Mouse (Mus musculus): ENCODE measurements around the gene Gnat1.

Gnat1 gene

GRCm38 (mm10) chr9:107674609-107675429, 4.7 kb downstream of the Gnat1 start:
- Histone ChIP-seq H3K27me3 (ENCODE audit: insufficient read depth, low read length) (peaks cover 63% of the 10 kb centered on the region), H3K4me1 (replicated peaks; ENCODE audit: low read depth, low read length) (peaks cover 41% of the 10 kb centered on the region), H3K4me3 (replicated peaks; ENCODE audit: low read length) (peak overlapping the region; percentile 73), H3K9me3 (ENCODE audit: low read length) (no peaks in the 10 kb centered on the region), H3K36me3 (ENCODE audit: insufficient read depth, low read length) (no peaks in the 10 kb centered on the region)
- no peak for TF ChIP-seq POU5F1 (IDR thresholded peaks at IDR 0.05; ENCODE audit: borderline replicate concordance, low read length)
- TF ChIP-seq CTCF (conservative IDR thresholded peaks at IDR 0.05; ENCODE audit: low read length) = no peak
- no peak for TF ChIP-seq NANOG (IDR thresholded peaks at IDR 0.05; ENCODE audit: borderline replicate concordance, low read length)

GRCm38 (mm10) chr9:107670259-107670658, 9.3 kb downstream of the Gnat1 start:
- no peaks in the 10 kb centered on the region for H3K36me3 ChIP-seq (ENCODE audit: insufficient read depth, low read length)
- TF ChIP-seq NANOG (IDR thresholded peaks at IDR 0.05; ENCODE audit: borderline replicate concordance, low read length) = no peak
- no peak for TF ChIP-seq CTCF (conservative IDR thresholded peaks at IDR 0.05; ENCODE audit: low read length)
- no peak for TF ChIP-seq POU5F1 (IDR thresholded peaks at IDR 0.05; ENCODE audit: borderline replicate concordance, low read length)
- peaks cover 33% of the 10 kb centered on the region for H3K4me1 ChIP-seq (replicated peaks; ENCODE audit: low read depth, low read length)
- H3K4me3 ChIP-seq (replicated peaks; ENCODE audit: low read length) = no peak overlapping the region
- peaks cover 82% of the 10 kb centered on the region for H3K27me3 ChIP-seq (ENCODE audit: insufficient read depth, low read length)
- H3K9me3 ChIP-seq (ENCODE audit: low read length) = no peaks in the 10 kb centered on the region

- TF ChIP-seq POU5F1 (IDR thresholded peaks at IDR 0.05; ENCODE audit: borderline replicate concordance, low read length) = no peak
- TF ChIP-seq CTCF (conservative IDR thresholded peaks at IDR 0.05; ENCODE audit: low read length) = no peak
- TF ChIP-seq NANOG (IDR thresholded peaks at IDR 0.05; ENCODE audit: borderline replicate concordance, low read length) = no peak
- Histone ChIP-seq H3K9me3 (ENCODE audit: low read length) (no peaks in the 10 kb centered on the region), H3K4me3 (replicated peaks; ENCODE audit: low read length) (no peak within 1 kb of the TSS), H3K4me1 (replicated peaks; ENCODE audit: low read depth, low read length) (peaks cover 26% of the 10 kb centered on the region), H3K36me3 (ENCODE audit: insufficient read depth, low read length) (no peaks in the 10 kb centered on the region), H3K27me3 (ENCODE audit: insufficient read depth, low read length) (peaks cover 81% of the 10 kb centered on the region)
Observed at GRCm38 (mm10) chr9:107669480-107669945, 10.0 kb downstream of the Gnat1 start, which contains the start of gene Slc38a3. Slc38a3 (minus strand) TSS chr9:107669530.

GRCm38 (mm10) chr9:107668916-107669315, 10.6 kb downstream of the Gnat1 start:
- TF ChIP-seq NANOG (IDR thresholded peaks at IDR 0.05; ENCODE audit: borderline replicate concordance, low read length) = no peak
- no peaks in the 10 kb centered on the region for H3K36me3 ChIP-seq (ENCODE audit: insufficient read depth, low read length)
- H3K27me3 ChIP-seq (ENCODE audit: insufficient read depth, low read length) = peaks cover 79% of the 10 kb centered on the region

GRCm38 (mm10) chr9:107668011-107668410, 11.5 kb downstream of the Gnat1 start:
- H3K27me3 ChIP-seq (ENCODE audit: insufficient read depth, low read length) = peaks cover 85% of the 10 kb centered on the region
- peak overlapping the region; percentile 79; the same call in 1 of the 2 replicates for H3K4me3 ChIP-seq (replicated peaks; ENCODE audit: low read length)
- TF ChIP-seq NANOG (IDR thresholded peaks at IDR 0.05; ENCODE audit: borderline replicate concordance, low read length) = no peak
- TF ChIP-seq CTCF (conservative IDR thresholded peaks at IDR 0.05; ENCODE audit: low read length) = no peak
- no peak for TF ChIP-seq POU5F1 (IDR thresholded peaks at IDR 0.05; ENCODE audit: borderline replicate concordance, low read length)
- H3K9me3 ChIP-seq (ENCODE audit: low read length) = no peaks in the 10 kb centered on the region
- peaks cover 36% of the 10 kb centered on the region for H3K4me1 ChIP-seq (replicated peaks; ENCODE audit: low read depth, low read length)
- no peaks in the 10 kb centered on the region for H3K36me3 ChIP-seq (ENCODE audit: insufficient read depth, low read length)

More at GRCm38 (mm10) chr9:107668916-107669315, 10.6 kb downstream of the Gnat1 start:
- no peak overlapping the region for H3K4me3 ChIP-seq (replicated peaks; ENCODE audit: low read length)
- H3K4me1 ChIP-seq (replicated peaks; ENCODE audit: low read depth, low read length) = peaks cover 27% of the 10 kb centered on the region
- no peaks in the 10 kb centered on the region for H3K9me3 ChIP-seq (ENCODE audit: low read length)

- Histone ChIP-seq H3K9me3 (ENCODE audit: low read length) (no peaks in the 10 kb centered on the region), H3K36me3 (ENCODE audit: insufficient read depth, low read length) (no peaks in the 10 kb centered on the region), H3K4me3 (replicated peaks; ENCODE audit: low read length) (peak overlapping the region; percentile 79), H3K27me3 (ENCODE audit: insufficient read depth, low read length) (peaks cover 88% of the 10 kb centered on the region), H3K4me1 (replicated peaks; ENCODE audit: low read depth, low read length) (peaks cover 40% of the 10 kb centered on the region)
- no peak for TF ChIP-seq NANOG (IDR thresholded peaks at IDR 0.05; ENCODE audit: borderline replicate concordance, low read length)
- no peak for TF ChIP-seq POU5F1 (IDR thresholded peaks at IDR 0.05; ENCODE audit: borderline replicate concordance, low read length)
- TF ChIP-seq CTCF (conservative IDR thresholded peaks at IDR 0.05; ENCODE audit: low read length) = no peak
Observed at GRCm38 (mm10) chr9:107667219-107667618, 12.3 kb downstream of the Gnat1 start.

- no peaks in the 10 kb centered on the region for H3K36me3 ChIP-seq (ENCODE audit: insufficient read depth, low read length)
- TF ChIP-seq CTCF (conservative IDR thresholded peaks at IDR 0.05; ENCODE audit: low read length) (no peak), POU5F1 (IDR thresholded peaks at IDR 0.05; ENCODE audit: borderline replicate concordance, low read length) (no peak), NANOG (IDR thresholded peaks at IDR 0.05; ENCODE audit: borderline replicate concordance, low read length) (no peak)
Observed at GRCm38 (mm10) chr9:107666751-107667205, 12.7 kb downstream of the Gnat1 start.

GRCm38 (mm10) chr9:107665308-107665707, 14.2 kb downstream of the Gnat1 start:
- Histone ChIP-seq H3K4me3 (replicated peaks; ENCODE audit: low read length) (no peak overlapping the region), H3K4me1 (replicated peaks; ENCODE audit: low read depth, low read length) (peaks cover 43% of the 10 kb centered on the region), H3K9me3 (ENCODE audit: low read length) (no peaks in the 10 kb centered on the region), H3K36me3 (ENCODE audit: insufficient read depth, low read length) (no peaks in the 10 kb centered on the region), H3K27me3 (ENCODE audit: insufficient read depth, low read length) (peaks cover 92% of the 10 kb centered on the region)
- TF ChIP-seq CTCF (conservative IDR thresholded peaks at IDR 0.05; ENCODE audit: low read length) = no peak
- no peak for TF ChIP-seq NANOG (IDR thresholded peaks at IDR 0.05; ENCODE audit: borderline replicate concordance, low read length)
- no peak for TF ChIP-seq POU5F1 (IDR thresholded peaks at IDR 0.05; ENCODE audit: borderline replicate concordance, low read length)

More at GRCm38 (mm10) chr9:107666751-107667205, 12.7 kb downstream of the Gnat1 start:
- H3K9me3 ChIP-seq (ENCODE audit: low read length) = no peaks in the 10 kb centered on the region
- peaks cover 92% of the 10 kb centered on the region for H3K27me3 ChIP-seq (ENCODE audit: insufficient read depth, low read length)
- peaks cover 40% of the 10 kb centered on the region for H3K4me1 ChIP-seq (replicated peaks; ENCODE audit: low read depth, low read length)
- peak overlapping the region; percentile 79 for H3K4me3 ChIP-seq (replicated peaks; ENCODE audit: low read length)

All from E14TG2a.4 (cell line).